Mouse (Mus musculus) E14TG2a.4 (cell line): ENCODE data around the gene Sstr4.

ENCODE experiments used
- CTCF ChIP-seq: conservative IDR thresholded peaks from 2 replicates; pipeline ENCODE4 v1.5.1; 2014; ENCODE audit warnings: low read length
- POU5F1 ChIP-seq: IDR thresholded peaks from 2 replicates; pipeline ENCODE4 v1.6.1; 2014; ENCODE audit warnings: low read length, borderline replicate concordance

DNA sequence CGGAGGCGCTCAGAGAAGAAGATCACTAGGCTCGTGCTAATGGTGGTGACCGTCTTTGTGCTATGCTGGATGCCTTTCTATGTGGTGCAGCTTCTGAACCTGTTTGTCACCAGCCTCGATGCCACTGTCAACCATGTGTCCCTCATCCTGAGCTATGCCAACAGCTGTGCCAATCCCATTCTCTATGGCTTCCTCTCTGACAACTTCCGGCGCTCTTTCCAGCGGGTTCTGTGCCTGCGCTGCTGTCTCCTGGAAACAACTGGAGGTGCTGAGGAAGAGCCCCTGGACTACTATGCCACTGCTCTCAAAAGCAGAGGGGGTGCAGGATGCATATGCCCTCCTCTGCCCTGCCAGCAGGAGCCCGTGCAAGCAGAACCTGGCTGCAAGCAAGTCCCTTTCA, 1.1 kb downstream of the Sstr4 start:
- TF ChIP-seq CTCF, result no peak
- TF ChIP-seq POU5F1, result no peak
